Mouse (Mus musculus): ENCODE data around the gene Dclre1b. TPM values are rescaled to one million over a fixed set of nuclear protein-coding genes. Genes with fewer than 3 reads are reported as not detected.

Dclre1b gene
- polyA plus RNA-seq, 1 experiment from 2014 or later, result 41.5 TPM

- Histone ChIP-seq H3K4me3 (no peak overlapping the region), H3K4me1 (no peaks in the 10 kb centered on the region), H3K27me3 (replicated peaks; ENCODE audit: low read depth, poor library complexity, severe bottlenecking) (no peaks in the 10 kb centered on the region), H3K9me3 (no peaks in the 10 kb centered on the region), H3K27ac (replicated peaks) (no peak overlapping the region), H3K36me3 (replicated peaks) (peaks cover 92% of the 10 kb centered on the region)
- 89% methylated on average over 3 of the region's 3 CpGs for WGBS
- DNase-seq (ENCODE audit: low spot score), result no peak
These were observed 53.9 kb downstream of the Dclre1b start for GRCm38 (mm10) chr3:103755351-103755750.

- no peak overlapping the region for H3K4me3 ChIP-seq
- H3K36me3 ChIP-seq (replicated peaks), result peaks cover 92% of the 10 kb centered on the region
- no peaks in the 10 kb centered on the region for H3K4me1 ChIP-seq
- no peaks in the 10 kb centered on the region for H3K27me3 ChIP-seq (replicated peaks; ENCODE audit: low read depth, poor library complexity, severe bottlenecking)
- WGBS, result 84% methylated on average over 2 of the region's 2 CpGs
- H3K27ac ChIP-seq (replicated peaks), result no peak overlapping the region
- no peak for DNase-seq (ENCODE audit: low spot score)
- H3K9me3 ChIP-seq, result no peaks in the 10 kb centered on the region
These were observed 57.7 kb downstream of the Dclre1b start for GRCm38 (mm10) chr3:103751558-103751957.

Other genes starting within 250 kb of the Dclre1b start
- gene Syt6, start 234.2 kb downstream of the Dclre1b start, polyA plus RNA-seq (2016; fragmentation: Nextera tagmentation; extraction: Ambion mirVana), result 2.3 and 4.8 TPM in 2 replicates
- gene Atg4a-ps, start 163.4 kb downstream of the Dclre1b start, polyA plus RNA-seq (2016; fragmentation: Nextera tagmentation; extraction: Ambion mirVana), result 0.20 TPM in 2 replicates
- gene Olfml3, start 71.4 kb downstream of the Dclre1b start, polyA plus RNA-seq (2016; fragmentation: Nextera tagmentation; extraction: Ambion mirVana), result 12.5 and 12.9 TPM in 2 replicates
- not detected in 2 replicates for gene Gm10964, start 70.1 kb downstream of the Dclre1b start, polyA plus RNA-seq (2016; fragmentation: Nextera tagmentation; extraction: Ambion mirVana)
- gene Hipk1, start 17.9 kb downstream of the Dclre1b start, polyA plus RNA-seq (2016; fragmentation: Nextera tagmentation; extraction: Ambion mirVana), result 9.9 TPM in 2 replicates
- 20.4 and 22.7 TPM in 2 replicates for gene Ap4b1, start 76 bp upstream of the Dclre1b start, polyA plus RNA-seq (2016; fragmentation: Nextera tagmentation; extraction: Ambion mirVana)
- gene Gm43064, start 129 bp upstream of the Dclre1b start, polyA plus RNA-seq (2016; fragmentation: Nextera tagmentation; extraction: Ambion mirVana), result 0.16 TPM in 1 of 2 replicates, not detected in the other
- 0.24 and 0.42 TPM in 2 replicates for gene Bcl2l15, start 23.2 kb upstream of the Dclre1b start, polyA plus RNA-seq (2016; fragmentation: Nextera tagmentation; extraction: Ambion mirVana)
- gene Ptpn22, start 50.4 kb upstream of the Dclre1b start, polyA plus RNA-seq (2016; fragmentation: Nextera tagmentation; extraction: Ambion mirVana), result 0.11 and 0.33 TPM in 2 replicates
- 14.4 TPM in 2 replicates for gene Rsbn1, start 104.7 kb upstream of the Dclre1b start, polyA plus RNA-seq (2016; fragmentation: Nextera tagmentation; extraction: Ambion mirVana)
- gene Phtf1, start 158.7 kb upstream of the Dclre1b start, polyA plus RNA-seq (2016; fragmentation: Nextera tagmentation; extraction: Ambion mirVana), result 31.4 and 34.2 TPM in 2 replicates

Measured in embryonic facial prominence, embryonic 10.5 days (tissue).